7 mouse cellular contexts compared by ENCODE assay signal in the genomic region with DNA sequence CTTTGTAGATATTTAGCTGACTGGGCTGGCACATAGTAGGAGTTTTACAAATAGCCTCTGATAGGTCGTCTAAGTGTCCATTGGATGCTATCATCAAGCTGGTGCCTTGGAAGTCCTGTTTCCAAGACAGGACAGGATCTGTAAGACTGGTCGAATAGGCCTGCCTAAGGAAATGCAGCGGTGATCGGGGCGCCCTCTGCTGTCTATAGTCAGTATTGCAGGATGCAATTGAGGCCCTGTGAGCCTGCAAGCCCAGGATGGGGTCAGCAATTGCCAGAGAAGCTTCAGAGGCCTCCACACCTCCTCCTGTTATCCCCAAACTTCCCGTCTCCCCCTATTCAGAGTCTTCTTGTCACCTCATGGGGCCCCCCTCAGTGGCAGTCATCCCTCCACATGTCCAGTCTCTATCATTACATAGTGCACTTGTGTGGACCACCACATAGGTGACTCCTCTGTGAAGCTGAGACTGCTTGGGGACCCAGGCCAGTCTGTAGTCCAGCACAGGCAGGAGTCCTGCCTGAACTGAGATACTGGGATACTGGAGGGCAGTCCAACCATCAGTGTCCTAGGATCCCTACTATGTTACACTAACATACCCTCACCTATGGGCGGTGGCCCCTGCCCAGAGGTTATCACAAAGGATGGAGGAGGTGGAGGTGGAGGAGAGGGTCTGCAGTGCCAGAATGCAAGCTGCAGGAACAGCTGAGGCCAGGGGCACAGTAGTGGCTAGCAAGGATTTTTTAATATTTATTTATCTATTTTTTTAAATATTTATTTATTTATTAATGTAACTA. TPM values are rescaled to one million over a fixed set of nuclear protein-coding genes. Genes with fewer than 3 reads are reported as not detected.
A peak's percentile ranks its signal among the peaks of the same experiment; 100 is the strongest.
DNase-seq lines count a peak whose midpoint lies in the region; ATAC-seq and TF ChIP-seq lines count a peak whose summit lies in the region.

No protein-coding gene starts in this region.

- peak; percentile 77 for DNase-seq in ES-E14 (ENCODE audit: low read depth, low spot score)
- DNase-seq in adrenal gland, postnatal 10 days = peak; percentile 90
- peak; percentile 59 for DNase-seq in embryo, embryonic 11.5 days (ENCODE audit: low read depth, low spot score)
- peak; percentile 63 for DNase-seq in heart, postnatal 25 days (ENCODE audit: low spot score)
- DNase-seq in left cerebral cortex, postnatal 14 days (ENCODE audit: low spot score in 2 of 2) = peak; percentile 74 to 78
- DNase-seq in midbrain, postnatal 0 days (ENCODE audit: low spot score) = peak; percentile 31
- peak; percentile 76 for DNase-seq in spleen, postnatal 36 days (ENCODE audit: low spot score in 2 of 2)

- ATAC-seq in midbrain, postnatal 0 days (ENCODE audit: low FRiP score) = no peak

- H3K36me3 ChIP-seq in ES-E14 (ENCODE audit: control insufficient read depth, insufficient read depth, low read length, poor library complexity, severe bottlenecking) = no peaks in the 10 kb centered on the region
- H3K36me3 ChIP-seq in midbrain, postnatal 0 days (ENCODE audit: insufficient read depth, low read length) = no peaks in the 10 kb centered on the region

- 18% methylated on average over 7 of the region's 7 CpGs for WGBS in midbrain, postnatal 0 days

- peak; percentile 76 for TF ChIP-seq CTCF in midbrain, postnatal 0 days (IDR thresholded peaks at IDR 0.05)

- no peak overlapping the region for H3K27ac ChIP-seq in ES-E14 (ENCODE audit: insufficient read depth, low read depth, low read length, poor library complexity, severe bottlenecking)
- H3K27ac ChIP-seq in midbrain, postnatal 0 days (ENCODE audit: low read depth, low read length) = no peak overlapping the region

- no peak overlapping the region for H3K4me3 ChIP-seq in ES-E14 (ENCODE audit: insufficient read depth in 1 of 2, low read depth in 1 of 2, low read length in 2 of 2, poor library complexity in 1 of 2, severe bottlenecking in 1 of 2)
- no peak overlapping the region for H3K4me3 ChIP-seq in midbrain, postnatal 0 days (ENCODE audit: low read depth, low read length)

- H3K9ac ChIP-seq in ES-E14 (ENCODE audit: insufficient read depth, low read depth, low read length, poor library complexity, severe bottlenecking) = no peak overlapping the region
- H3K9ac ChIP-seq in midbrain, postnatal 0 days (replicated peaks; ENCODE audit: low read length, poor library complexity, severe bottlenecking) = no peak overlapping the region

- intact Hi-C loops in heart, postnatal 25 days (cut with DNase I) = loop anchor here (1.0 to 5.0 kb wide), 3 partner anchors 22 to 130 kb away; no protein-coding TSS in a partner anchor
- intact Hi-C loops in left cerebral cortex, postnatal 14 days (cut with DNase I) = loop anchor here (5.0 kb wide), 1 partner anchor 130 kb away; no protein-coding TSS in a partner anchor

- in situ Hi-C loops in ES-E14 (cut with MboI; ENCODE audit: low sequenced_read_pairs in 2 of 2, unreplicated experiment in 2 of 2) = no loop called here

- H3K9me3 ChIP-seq in ES-E14 (ENCODE audit: control insufficient read depth, insufficient read depth, low read depth, low read length) = no peaks in the 10 kb centered on the region
- H3K9me3 ChIP-seq in midbrain, postnatal 0 days (ENCODE audit: low read length) = no peaks in the 10 kb centered on the region

- H3K4me2 ChIP-seq in midbrain, postnatal 0 days (ENCODE audit: low read depth, low read length, poor library complexity, severe bottlenecking) = no peak overlapping the region

- no peaks in the 10 kb centered on the region for H3K27me3 ChIP-seq in midbrain, postnatal 0 days (ENCODE audit: insufficient read depth, low read length)

- peaks cover 0 to 4% of the 10 kb centered on the region in 2 experiments; a peak in 1 of 4 replicates for H3K4me1 ChIP-seq in ES-E14 (ENCODE audit: control insufficient read depth in 2 of 2, insufficient read depth in 2 of 2, low read length in 2 of 2, poor library complexity in 1 of 2)
- no peaks in the 10 kb centered on the region for H3K4me1 ChIP-seq in midbrain, postnatal 0 days (ENCODE audit: insufficient read depth, low read length)

TF ChIP-seq in ES-E14, 5 proteins besides CTCF, POLR2A, EP300 and RAD21:
- TF ChIP-seq CHD2 (IDR thresholded peaks at IDR 0.05; ENCODE audit: low read depth, low read length) (no peak), ZC3H11A (IDR thresholded peaks at IDR 0.05; ENCODE audit: borderline replicate concordance, low read depth, low read length) (no peak), MAFK (IDR thresholded peaks at IDR 0.05; ENCODE audit: insufficient read depth, low read depth, low read length) (no peak), ZNF384 (IDR thresholded peaks at IDR 0.05; ENCODE audit: low read depth, low read length) (no peak), HCFC1 (IDR thresholded peaks at IDR 0.05; ENCODE audit: borderline replicate concordance, insufficient read depth, low read length) (no peak)
TF ChIP-seq in ES-E14: peak in this region for 0.

RNA-seq across cellular contexts. Expression of a gene that starts 3.0 kb away (rescaled TPM):
- 0.18 and 0.26 TPM in 2 replicates for total RNA-seq in ES-E14 (2012; rRNA removed)
- 1 to 10 TPM; 4.9 to 7.4 TPM for total RNA-seq in adrenal gland, postnatal 10 days (2021)
- 1 to 10 TPM; 3.1 to 3.4 TPM for total RNA-seq in heart, postnatal 25 days (2021)
- total RNA-seq in left cerebral cortex, postnatal 14 days (2021) = under 1 TPM; 0.26 to 0.61 TPM
- 0.66 and 1.0 TPM in 2 replicates for total RNA-seq in midbrain, postnatal 0 days (2014; rRNA removed)
- polyA plus RNA-seq in midbrain, postnatal 0 days (2015; fragmentation: Nextera tagmentation; extraction: Ambion mirVana) = 2.3 and 2.4 TPM in 2 replicates

RNA-seq across cellular contexts. Expression of a gene that starts 30.1 kb away (rescaled TPM):
- total RNA-seq in ES-E14 (2012; rRNA removed) = 5.2 and 7.9 TPM in 2 replicates
- 1 to 10 TPM; 8.9 to 9.2 TPM for total RNA-seq in adrenal gland, postnatal 10 days (2021)
- total RNA-seq in heart, postnatal 25 days (2021) = 10 to 100 TPM in 1 of 2 experiments, 1 to 10 TPM in 1; 7.0 to 11.1 TPM
- 10 to 100 TPM; 14.7 to 16.9 TPM for total RNA-seq in left cerebral cortex, postnatal 14 days (2021)
- 3.9 and 5.4 TPM in 2 replicates for total RNA-seq in midbrain, postnatal 0 days (2014; rRNA removed)
- 3.1 and 3.4 TPM in 2 replicates for polyA plus RNA-seq in midbrain, postnatal 0 days (2015; fragmentation: Nextera tagmentation; extraction: Ambion mirVana)

RNA-seq across cellular contexts. Expression of a gene that starts 32.9 kb away (rescaled TPM):
- 136 and 169 TPM in 2 replicates for total RNA-seq in ES-E14 (2012; rRNA removed)
- total RNA-seq in adrenal gland, postnatal 10 days (2021) = 10 to 100 TPM; 35.2 to 44.5 TPM
- 10 to 100 TPM; 26.8 to 29.5 TPM for total RNA-seq in heart, postnatal 25 days (2021)
- 10 to 100 TPM; 40.8 to 47.3 TPM for total RNA-seq in left cerebral cortex, postnatal 14 days (2021)
- 48.3 and 50.6 TPM in 2 replicates for total RNA-seq in midbrain, postnatal 0 days (2014; rRNA removed)
- polyA plus RNA-seq in midbrain, postnatal 0 days (2015; fragmentation: Nextera tagmentation; extraction: Ambion mirVana) = 22.1 and 23.8 TPM in 2 replicates

Comparison
In these comparisons a context has a peak if more than half of its experiments do, and no peak if none do; other contexts are left out.
1. DNase-seq: peak in every context shown above with its lines; median percentile 90 in adrenal gland, postnatal 10 days; 77 in ES-E14; 76 in left cerebral cortex, postnatal 14 days; 76 in spleen, postnatal 36 days; 63 in heart, postnatal 25 days; 59 in embryo, embryonic 11.5 days; 31 in midbrain, postnatal 0 days.